Mouse (Mus musculus): ENCODE results near the gene Ehd2. TPM values are rescaled to one million over a fixed set of nuclear protein-coding genes. Genes with fewer than 3 reads are reported as not detected.
A peak's percentile ranks its signal among the peaks of the same experiment; 100 is the strongest.

The Ehd2 gene
- polyA plus RNA-seq, 1 experiment, result 4.6 TPM

DNA sequence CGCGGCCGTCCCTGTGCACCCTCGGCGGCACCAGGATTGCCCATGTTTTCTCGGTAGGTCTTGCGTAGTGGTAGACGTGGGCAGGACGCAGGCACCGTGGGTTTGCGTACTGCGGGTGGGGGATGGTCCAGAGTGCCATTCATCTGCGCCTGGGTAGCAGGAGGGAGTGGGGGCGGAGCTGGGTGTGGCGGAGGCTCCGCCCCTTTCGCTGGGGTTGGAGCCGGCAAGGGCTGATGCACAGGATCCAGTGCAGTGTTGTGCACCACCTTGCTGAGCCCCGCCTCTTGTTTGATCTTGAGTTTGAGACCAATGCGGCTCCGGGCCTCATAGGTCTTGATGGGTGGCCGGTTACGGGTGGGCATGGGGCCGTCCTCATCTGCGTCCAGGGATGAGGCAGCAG lies 4.9 kb upstream of the Ehd2 start:
- H3K4me3 ChIP-seq (ENCODE audit: low read depth, low read length), result peak overlapping the region; percentile 51
- no peaks in the 10 kb centered on the region for H3K9me3 ChIP-seq (replicated peaks; ENCODE audit: control insufficient read depth, insufficient read depth, low read length, poor library complexity, severe bottlenecking)
- TF ChIP-seq POLR2A (IDR thresholded peaks at IDR 0.05; ENCODE audit: insufficient read depth, low read length) (no peak), EP300 (IDR thresholded peaks at IDR 0.05; ENCODE audit: insufficient read depth, low read depth, low read length) (0 out of 2 replicates have a peak, but pooled peaks have one; percentile 25)
- no peak overlapping the region for H3K27ac ChIP-seq (ENCODE audit: insufficient read depth, low read length)
- no peaks in the 10 kb centered on the region for H3K4me1 ChIP-seq (ENCODE audit: control insufficient read depth, insufficient read depth, low read length)
- H3K36me3 ChIP-seq (ENCODE audit: control insufficient read depth, insufficient read depth, low read length, poor library complexity, severe bottlenecking), result no peaks in the 10 kb centered on the region
- no peaks in the 10 kb centered on the region for H3K27me3 ChIP-seq (ENCODE audit: control insufficient read depth, insufficient read depth, low read length, poor library complexity, severe bottlenecking)
- H3K9ac ChIP-seq (ENCODE audit: low read depth, poor library complexity, severe bottlenecking), result 0 out of 2 replicates have a peak overlapping the region, but pooled peaks have one; percentile 15

DNA sequence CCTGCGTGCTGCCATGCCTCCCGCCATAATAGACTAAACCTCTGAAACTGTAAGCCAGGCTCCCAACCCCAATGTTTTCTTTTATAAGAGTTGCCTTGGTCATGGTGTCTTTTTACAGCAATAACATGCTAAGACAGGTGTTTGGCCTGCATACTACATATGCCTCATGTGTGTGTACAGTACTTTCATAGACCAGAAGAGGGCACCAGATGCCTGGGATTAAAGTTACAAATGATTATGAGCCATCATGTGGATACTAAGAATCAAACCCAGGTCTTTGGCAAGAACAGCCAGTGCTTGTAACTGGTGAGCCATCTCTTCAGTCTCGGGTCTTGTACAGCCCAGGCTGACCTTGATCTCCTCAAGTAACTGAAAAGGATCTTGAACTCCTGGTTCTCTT lies 2.3 kb upstream of the Ehd2 start:
- no peak overlapping the region for H3K27ac ChIP-seq (ENCODE audit: insufficient read depth, low read length)
- H3K9ac ChIP-seq (ENCODE audit: low read depth, poor library complexity, severe bottlenecking), result no peak overlapping the region
- no peak overlapping the region for H3K4me3 ChIP-seq (ENCODE audit: low read depth, low read length)
- no peaks in the 10 kb centered on the region for H3K4me1 ChIP-seq (ENCODE audit: control insufficient read depth, insufficient read depth, low read length)
- no peak for TF ChIP-seq EP300 (IDR thresholded peaks at IDR 0.05; ENCODE audit: insufficient read depth, low read depth, low read length)
- TF ChIP-seq POLR2A (IDR thresholded peaks at IDR 0.05; ENCODE audit: insufficient read depth, low read length), result no peak
- no peak for TF ChIP-seq CTCF (IDR thresholded peaks at IDR 0.05; ENCODE audit: low read depth, low read length)
- H3K27me3 ChIP-seq (ENCODE audit: control insufficient read depth, insufficient read depth, low read length, poor library complexity, severe bottlenecking), result no peaks in the 10 kb centered on the region
- no peaks in the 10 kb centered on the region for H3K9me3 ChIP-seq (replicated peaks; ENCODE audit: control insufficient read depth, insufficient read depth, low read length, poor library complexity, severe bottlenecking)
- H3K36me3 ChIP-seq (ENCODE audit: control insufficient read depth, insufficient read depth, low read length, poor library complexity, severe bottlenecking), result no peaks in the 10 kb centered on the region

DNA sequence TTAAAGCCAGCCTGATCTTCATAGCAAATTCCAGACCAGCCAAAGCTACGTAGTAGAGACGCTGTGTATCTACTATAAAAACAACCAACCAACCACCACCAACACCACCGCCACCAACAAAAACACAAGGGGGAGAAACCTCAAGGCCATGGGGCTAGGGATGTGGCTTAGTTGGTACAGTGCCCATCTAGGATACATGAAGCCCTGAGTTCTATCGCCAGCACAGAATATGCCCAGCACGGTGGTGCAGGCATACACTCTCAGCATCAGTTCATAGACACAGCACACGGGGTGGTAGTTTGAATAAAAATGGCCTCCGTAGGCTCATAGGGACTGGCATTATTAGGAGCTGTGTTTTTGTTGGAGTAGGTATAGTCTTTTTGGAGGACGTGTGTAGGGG lies 955 bp upstream of the Ehd2 start:
- Histone ChIP-seq H3K9me3 (replicated peaks; ENCODE audit: control insufficient read depth, insufficient read depth, low read length, poor library complexity, severe bottlenecking) (no peaks in the 10 kb centered on the region), H3K27me3 (ENCODE audit: control insufficient read depth, insufficient read depth, low read length, poor library complexity, severe bottlenecking) (no peaks in the 10 kb centered on the region), H3K27ac (ENCODE audit: insufficient read depth, low read length) (no peak overlapping the region), H3K4me1 (ENCODE audit: control insufficient read depth, insufficient read depth, low read length) (peaks cover under 1% of the 10 kb centered on the region), H3K4me3 (ENCODE audit: low read depth, low read length) (no peak overlapping the region), H3K36me3 (ENCODE audit: control insufficient read depth, insufficient read depth, low read length, poor library complexity, severe bottlenecking) (no peaks in the 10 kb centered on the region), H3K9ac (ENCODE audit: low read depth, poor library complexity, severe bottlenecking) (no peak overlapping the region)
- TF ChIP-seq EP300 (IDR thresholded peaks at IDR 0.05; ENCODE audit: insufficient read depth, low read depth, low read length), result no peak

DNA sequence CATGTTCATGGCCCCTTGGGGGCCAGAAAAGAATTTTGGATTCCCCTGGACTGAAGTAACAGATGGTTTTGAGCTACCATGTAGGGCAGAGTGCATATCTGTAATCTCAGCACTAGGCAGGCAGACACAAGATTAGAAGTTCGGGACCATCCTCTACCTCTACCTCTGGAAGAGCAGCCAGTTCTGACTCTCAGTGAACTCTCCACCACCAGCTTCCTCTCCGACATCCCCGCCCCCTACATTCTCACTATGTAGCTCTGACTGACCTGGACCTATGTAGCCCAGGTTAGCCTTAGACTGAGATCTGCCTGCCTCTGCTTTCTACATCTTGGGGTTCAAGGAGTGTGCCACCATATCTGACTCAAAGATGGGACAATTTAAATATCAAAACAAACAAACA lies 878 bp downstream of the Ehd2 start:
- Histone ChIP-seq H3K9me3 (replicated peaks; ENCODE audit: control insufficient read depth, insufficient read depth, low read length, poor library complexity, severe bottlenecking) (no peaks in the 10 kb centered on the region), H3K27ac (ENCODE audit: insufficient read depth, low read length) (no peak overlapping the region), H3K4me3 (ENCODE audit: low read depth, low read length) (no peak overlapping the region), H3K36me3 (ENCODE audit: control insufficient read depth, insufficient read depth, low read length, poor library complexity, severe bottlenecking) (no peaks in the 10 kb centered on the region), H3K27me3 (ENCODE audit: control insufficient read depth, insufficient read depth, low read length, poor library complexity, severe bottlenecking) (no peaks in the 10 kb centered on the region), H3K4me1 (ENCODE audit: control insufficient read depth, insufficient read depth, low read length) (peaks cover 2% of the 10 kb centered on the region), H3K9ac (ENCODE audit: low read depth, poor library complexity, severe bottlenecking) (no peak overlapping the region)
- no peak for TF ChIP-seq EP300 (IDR thresholded peaks at IDR 0.05; ENCODE audit: insufficient read depth, low read depth, low read length)
- TF ChIP-seq CTCF (IDR thresholded peaks at IDR 0.05; ENCODE audit: low read depth, low read length), result no peak
- TF ChIP-seq POLR2A (IDR thresholded peaks at IDR 0.05; ENCODE audit: insufficient read depth, low read length), result no peak

DNA sequence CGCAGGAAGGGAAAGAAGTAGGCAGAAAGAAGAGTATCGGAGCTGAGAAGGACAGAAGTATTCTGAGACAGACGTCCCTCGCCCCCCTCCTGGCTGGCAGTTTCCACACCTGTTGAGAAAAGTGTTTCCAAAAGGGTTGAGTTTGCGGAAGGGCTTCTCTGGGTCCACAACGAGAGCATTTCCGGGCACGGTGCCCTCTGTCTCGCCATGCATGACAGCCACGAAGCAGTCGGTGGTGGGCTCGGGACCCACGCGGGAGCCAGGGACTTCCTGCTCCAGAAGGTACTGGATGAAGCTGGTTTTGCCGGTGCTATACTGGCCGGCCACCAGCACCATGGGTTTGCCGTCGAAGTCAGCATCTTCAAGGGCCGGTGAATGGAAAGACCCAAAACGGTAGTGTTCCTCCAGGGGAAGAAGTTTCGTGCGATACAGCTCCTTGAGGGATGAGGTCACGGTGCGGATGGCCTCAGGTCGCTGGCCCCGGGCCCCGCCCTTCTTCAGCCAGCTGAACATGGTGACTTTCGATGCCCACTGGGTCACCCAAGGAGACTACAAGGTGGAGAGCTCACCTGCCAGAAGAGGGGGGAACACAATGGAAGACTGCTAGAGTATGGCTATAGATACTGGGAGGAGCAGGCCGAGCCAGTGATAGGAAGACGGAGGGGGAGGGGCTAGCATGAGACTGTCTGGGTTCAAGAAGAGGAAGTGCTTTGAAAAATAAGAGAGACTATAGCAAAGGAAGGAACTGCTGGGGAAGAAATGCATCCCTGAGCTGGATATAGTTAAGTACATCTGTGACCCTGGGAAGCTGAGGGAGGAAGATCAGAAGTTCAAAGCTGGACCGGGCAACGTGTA lies 3.3 kb downstream of the Ehd2 start:
- Histone ChIP-seq H3K27me3 (ENCODE audit: control insufficient read depth, insufficient read depth, low read length, poor library complexity, severe bottlenecking) (no peaks in the 10 kb centered on the region), H3K9ac (ENCODE audit: low read depth, poor library complexity, severe bottlenecking) (no peak overlapping the region), H3K36me3 (ENCODE audit: control insufficient read depth, insufficient read depth, low read length, poor library complexity, severe bottlenecking) (no peaks in the 10 kb centered on the region), H3K27ac (ENCODE audit: insufficient read depth, low read length) (no peak overlapping the region), H3K4me3 (ENCODE audit: low read depth, low read length) (no peak overlapping the region), H3K4me1 (ENCODE audit: control insufficient read depth, insufficient read depth, low read length) (peaks cover 2% of the 10 kb centered on the region), H3K9me3 (replicated peaks; ENCODE audit: control insufficient read depth, insufficient read depth, low read length, poor library complexity, severe bottlenecking) (no peaks in the 10 kb centered on the region)
- TF ChIP-seq CTCF (IDR thresholded peaks at IDR 0.05; ENCODE audit: low read depth, low read length), result no peak
- TF ChIP-seq EP300 (IDR thresholded peaks at IDR 0.05; ENCODE audit: insufficient read depth, low read depth, low read length), result no peak
- TF ChIP-seq POLR2A (IDR thresholded peaks at IDR 0.05; ENCODE audit: insufficient read depth, low read length), result no peak

Measured in ES-Bruce4 (cell line).